Mouse (Mus musculus): ENCODE measurements at regions not wholly inside any gene's neighbourhood (a gene's known extent, or its start where the extent isn't known, plus 50 kb on each side); places are given as distances from the start of the nearest gene placed in this dataset.
A peak's percentile ranks its signal among the peaks of the same experiment; 100 is the strongest.

- no peak for DNase-seq
Measured at GRCm38 (mm10) chr5:91746077-91746476, 216.8 kb downstream of the Rchy1 start.

GRCm38 (mm10) chr5:91744389-91744788 lies 218.5 kb downstream of the Rchy1 start:
- DNase-seq, result no peak

DNA sequence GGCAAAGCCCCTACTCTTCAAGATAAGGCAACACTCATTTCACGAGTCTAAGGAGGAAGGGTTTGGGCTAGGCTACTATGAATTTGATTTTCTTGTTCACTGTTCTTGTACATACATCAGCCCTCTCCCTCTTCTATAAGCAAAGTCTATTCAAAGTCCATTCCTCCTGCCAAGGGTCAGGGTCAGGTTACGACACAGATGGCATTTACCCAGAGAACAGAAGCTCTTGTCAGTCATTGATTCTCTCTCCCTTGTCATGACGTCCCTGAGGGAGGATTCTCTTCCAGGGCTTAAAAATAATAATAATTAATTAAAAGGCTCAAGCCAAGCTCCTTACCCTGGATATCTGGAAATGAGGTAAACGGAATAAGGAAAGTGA lies 222.7 kb downstream of the Rchy1 start:
- DNase-seq, result no peak

GRCm38 (mm10) chr5:91739433-91740158 lies 222.2 kb downstream of the Parm1 start:
- peak; percentile 43 to 48 for DNase-seq

- no peak for DNase-seq
Measured at GRCm38 (mm10) chr5:91732002-91732401, 214.6 kb downstream of the Parm1 start.

GRCm38 (mm10) chr5:91731155-91731554 lies 213.7 kb downstream of the Parm1 start:
- no peak for DNase-seq

GRCm38 (mm10) chr5:91729868-91730267 lies 212.5 kb downstream of the Parm1 start:
- no peak for DNase-seq

DNA sequence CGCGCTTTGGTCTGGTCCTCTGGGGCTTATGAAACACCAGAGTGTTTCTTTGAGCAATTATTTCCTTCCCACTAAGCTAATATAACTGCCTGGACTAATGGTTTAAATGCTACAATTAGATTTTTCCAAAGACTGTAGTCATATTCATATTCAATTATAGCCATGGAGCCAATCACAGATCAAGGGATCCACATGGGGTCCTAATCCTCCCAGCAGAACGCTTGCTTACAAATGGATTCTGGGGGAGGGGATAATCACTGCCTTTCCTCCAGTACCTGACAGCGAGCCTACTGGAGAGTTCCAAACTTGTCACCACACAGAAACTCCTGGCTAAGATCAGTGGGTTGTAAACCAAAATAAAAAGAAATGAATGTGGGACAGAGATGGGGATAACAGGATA lies 212.0 kb downstream of the Parm1 start:
- DNase-seq, result no peak

GRCm38 (mm10) chr5:91727448-91727847 lies 210.0 kb downstream of the Parm1 start:
- no peak for DNase-seq

- no peak for DNase-seq
Measured at GRCm38 (mm10) chr5:91726118-91726500, 208.7 kb downstream of the Parm1 start.

- DNase-seq, result no peak
Measured at GRCm38 (mm10) chr5:91725380-91726117, 208.1 kb downstream of the Parm1 start.

- no peak for DNase-seq
Measured at GRCm38 (mm10) chr5:91724881-91725280, 207.5 kb downstream of the Parm1 start.

DNA sequence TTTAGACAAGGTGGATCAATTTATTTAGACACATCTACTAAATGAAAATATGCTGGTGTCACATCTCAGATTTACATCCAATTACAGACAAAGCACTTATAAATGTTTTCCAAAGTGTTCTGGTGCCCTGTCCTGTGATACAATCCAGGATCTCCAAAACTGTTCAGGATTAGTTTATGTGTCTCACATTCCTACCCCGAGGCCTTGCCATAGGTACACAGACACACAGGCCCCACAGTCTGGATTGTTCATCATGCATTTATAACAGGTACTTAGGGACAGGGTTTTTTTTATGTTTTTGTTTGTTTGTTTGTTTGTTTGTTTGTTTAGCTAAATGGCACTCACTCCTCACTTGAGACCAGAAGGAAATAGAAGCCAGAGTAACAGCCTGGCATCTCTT lies 206.0 kb downstream of the Parm1 start:
- DNase-seq, result no peak

- no peak for DNase-seq
Measured at GRCm38 (mm10) chr5:91722982-91723381, 205.6 kb downstream of the Parm1 start.

- DNase-seq, result no peak
Measured at GRCm38 (mm10) chr5:91722403-91722802, 205.0 kb downstream of the Parm1 start.

DNA sequence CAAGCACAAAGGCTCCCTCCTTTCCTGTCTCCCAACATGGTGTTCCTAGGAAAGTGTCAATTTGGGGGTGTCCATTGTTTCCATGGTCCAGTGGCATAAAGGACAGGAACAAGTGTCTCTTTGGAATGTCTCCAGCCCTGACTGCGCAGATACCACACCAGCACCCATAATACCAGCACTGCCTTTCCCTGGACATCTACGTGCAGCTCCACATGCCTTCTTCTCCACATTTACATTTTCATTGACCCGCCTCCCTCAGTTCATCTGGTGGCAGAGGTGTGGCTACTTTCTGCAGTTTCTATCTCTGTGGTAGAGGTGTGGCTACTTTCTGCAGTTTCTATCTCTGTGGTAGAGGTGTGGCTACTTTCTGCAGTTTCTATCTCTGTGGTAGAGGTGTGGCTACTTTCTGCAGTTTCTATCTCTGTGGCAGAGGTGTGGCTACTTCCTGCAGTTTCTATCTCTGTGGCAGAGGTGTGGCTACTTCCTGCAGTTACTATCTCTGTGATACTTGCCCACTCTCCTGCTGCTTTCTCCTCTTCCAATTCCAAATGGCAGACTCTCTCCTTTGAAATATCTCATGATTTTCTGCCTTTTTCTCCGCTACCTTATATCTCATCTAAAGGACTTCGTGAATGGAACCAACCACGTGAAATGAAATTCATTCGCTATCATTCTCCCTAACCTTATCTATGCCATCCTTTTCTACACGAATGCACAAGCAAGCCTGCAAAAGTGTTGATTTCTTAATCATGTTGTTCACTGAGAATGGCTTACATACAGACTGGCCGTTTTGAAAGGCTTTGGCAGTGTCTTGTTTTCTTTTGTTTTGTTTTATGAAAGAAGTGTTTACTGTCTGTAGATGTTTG lies 204.0 kb downstream of the Parm1 start:
- DNase-seq, result no peak

GRCm38 (mm10) chr5:91713020-91713419 lies 195.6 kb downstream of the Parm1 start:
- no peak for DNase-seq

- DNase-seq, result no peak
Measured at GRCm38 (mm10) chr5:91709494-91710286, 192.3 kb downstream of the Parm1 start.

DNA sequence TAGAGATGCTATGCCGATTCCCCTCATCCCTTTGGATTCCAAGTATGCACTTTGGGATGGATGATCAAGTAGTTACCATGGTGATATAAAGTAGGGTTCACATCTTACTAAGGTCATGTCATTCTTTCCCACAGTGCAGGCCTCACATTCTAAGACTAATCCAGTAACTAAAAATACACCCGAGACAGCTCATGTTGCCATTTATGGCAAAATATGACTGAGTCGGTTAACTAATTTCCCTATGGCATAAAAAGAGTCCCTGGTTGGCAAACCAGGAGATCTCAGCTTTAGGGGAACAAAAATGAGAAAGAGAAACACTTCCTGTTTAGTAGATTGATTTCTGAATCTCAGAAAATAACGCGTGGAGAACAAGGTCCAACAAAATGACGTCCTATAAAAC lies 190.7 kb downstream of the Parm1 start:
- DNase-seq, result no peak

DNA sequence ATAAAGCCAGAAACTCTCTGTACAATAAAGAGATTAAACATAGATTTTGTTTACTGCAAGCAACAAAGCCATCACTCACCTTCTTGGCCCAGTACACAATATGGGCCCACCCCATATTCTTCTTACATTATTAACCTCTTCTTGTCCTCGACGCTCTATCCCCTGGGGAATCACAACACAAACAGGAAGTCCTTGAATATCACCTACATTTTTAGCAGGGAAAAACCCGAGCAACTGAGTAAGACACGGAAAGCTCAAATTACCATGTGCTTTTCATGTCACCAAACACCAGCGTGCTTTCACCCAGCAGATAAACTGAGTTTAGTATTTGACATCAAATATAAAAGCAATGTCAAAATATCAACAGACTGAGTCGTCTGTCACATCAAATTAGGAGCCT lies 179.7 kb downstream of the Parm1 start:
- DNase-seq, result no peak

- DNase-seq, result no peak
Measured at GRCm38 (mm10) chr5:91696532-91696931, 179.1 kb downstream of the Parm1 start.

DNA sequence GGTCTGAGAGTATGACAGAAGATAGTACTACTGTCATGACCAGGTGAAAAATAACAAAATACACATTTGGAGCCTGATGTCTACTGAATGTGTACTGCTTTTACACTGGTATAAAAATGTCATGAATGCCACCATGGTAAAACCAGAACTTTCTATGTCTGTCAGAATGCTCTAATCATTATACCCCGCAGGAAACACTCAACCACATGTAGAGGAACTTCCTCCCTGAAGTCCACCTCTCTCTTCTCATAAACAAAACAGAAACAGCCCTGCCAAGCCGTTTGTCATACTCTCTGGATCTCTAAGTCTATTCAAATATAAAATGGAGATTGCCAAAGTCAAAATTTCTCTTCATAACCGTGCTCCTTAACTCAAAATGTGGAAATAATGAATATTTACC lies 178.2 kb downstream of the Parm1 start:
- no peak for DNase-seq

GRCm38 (mm10) chr5:91693277-91693676 lies 175.9 kb downstream of the Parm1 start:
- DNase-seq, result peak; percentile 4 to 5

Measured in kidney, postnatal 4 days (tissue).